Mouse (Mus musculus) adrenal gland, postnatal 10 days (tissue): ENCODE data around the gene Slc7a7. TPM values are rescaled to one million over a fixed set of nuclear protein-coding genes. Genes with fewer than 3 reads are reported as not detected.
A peak's percentile ranks its signal among the peaks of the same experiment; 100 is the strongest.

ENCODE experiments used
- DNase-seq: peaks from one replicate; pipeline ENCODE4 v3.0.0; 2021; ENCODE audit warnings: mixed read lengths
- total RNA-seq, 2 experiments: library from RNA; stranded (reverse); gene quantifications; 2 replicates each; pipeline ENCODE4 v1.2.3; 2021

The Slc7a7 gene
- total RNA-seq, 2 experiments from 2014 or later, result 6.2 to 7.9 TPM

GRCm38 (mm10) chr14:54412629-54413170, 4.9 kb downstream of the Slc7a7 start:
- peak; percentile 78 for DNase-seq

DNA sequence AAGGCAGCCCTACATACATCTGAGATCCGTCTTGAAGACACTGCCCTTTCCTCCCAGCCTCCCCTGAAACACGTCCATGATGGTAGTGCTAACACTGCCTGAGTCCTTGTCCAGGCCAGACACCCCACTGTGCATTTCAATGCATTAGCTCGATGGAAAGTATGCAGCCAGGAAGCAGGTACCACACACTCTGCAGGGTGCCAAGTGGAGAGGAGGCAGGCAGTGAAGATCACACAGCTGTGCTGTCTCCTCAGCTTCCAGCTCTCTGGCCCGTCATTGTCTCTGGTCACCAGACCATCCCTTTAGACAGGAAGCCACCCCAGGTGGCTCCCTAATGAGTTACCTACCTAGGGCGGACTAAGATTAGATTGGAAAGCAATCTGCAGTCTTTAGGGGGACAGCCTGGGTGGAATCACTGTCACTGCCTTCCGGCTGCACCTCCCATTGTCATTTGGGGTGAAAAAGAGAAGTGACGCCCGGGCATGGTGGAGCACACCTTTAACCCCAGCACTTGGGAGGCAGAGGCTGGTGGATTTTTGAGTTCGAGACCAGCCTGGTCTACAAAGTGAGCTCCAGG, 5.5 kb downstream of the Slc7a7 start:
- DNase-seq, result no peak

DNA sequence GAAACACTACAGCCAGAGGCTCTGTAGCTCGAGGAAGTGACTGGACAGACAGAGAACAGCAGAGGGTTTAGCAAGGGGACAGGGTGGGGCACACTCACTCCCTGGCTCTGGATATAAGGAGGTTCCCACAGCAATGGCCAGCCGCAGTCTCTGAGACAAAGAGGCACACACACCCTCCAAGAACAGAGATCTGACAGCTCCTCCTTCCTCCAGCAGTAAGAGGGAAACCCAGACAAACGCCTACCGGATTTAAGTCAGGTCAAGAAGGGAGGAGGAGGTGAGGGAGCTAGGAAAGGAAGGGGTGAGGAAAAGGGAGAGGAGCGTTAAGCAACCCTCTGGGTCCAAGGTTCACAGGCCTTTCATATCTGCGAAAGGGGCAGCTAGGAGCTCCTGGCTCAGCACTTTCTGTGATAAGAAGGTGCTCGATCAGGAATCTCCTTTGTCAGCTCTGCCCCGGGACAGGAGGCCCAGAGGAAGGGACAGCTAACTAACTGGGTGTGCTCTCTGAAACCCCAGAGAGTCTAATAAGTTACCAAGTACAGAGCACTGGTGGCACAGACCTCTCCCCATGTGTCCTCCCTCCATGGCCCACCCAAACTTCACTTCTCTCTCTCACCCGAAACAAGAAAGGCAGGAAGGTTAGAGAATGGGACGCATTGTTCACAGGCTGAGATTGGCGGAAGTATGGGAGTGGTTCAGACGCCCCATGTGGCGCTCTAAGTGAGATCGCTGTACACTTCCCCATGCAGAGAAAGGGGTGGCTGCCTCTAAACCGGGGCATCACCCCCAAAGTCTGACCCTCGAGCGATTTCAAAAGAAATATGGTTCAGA, 7.4 kb downstream of the Slc7a7 start:
- peak; percentile 25 for DNase-seq

DNA sequence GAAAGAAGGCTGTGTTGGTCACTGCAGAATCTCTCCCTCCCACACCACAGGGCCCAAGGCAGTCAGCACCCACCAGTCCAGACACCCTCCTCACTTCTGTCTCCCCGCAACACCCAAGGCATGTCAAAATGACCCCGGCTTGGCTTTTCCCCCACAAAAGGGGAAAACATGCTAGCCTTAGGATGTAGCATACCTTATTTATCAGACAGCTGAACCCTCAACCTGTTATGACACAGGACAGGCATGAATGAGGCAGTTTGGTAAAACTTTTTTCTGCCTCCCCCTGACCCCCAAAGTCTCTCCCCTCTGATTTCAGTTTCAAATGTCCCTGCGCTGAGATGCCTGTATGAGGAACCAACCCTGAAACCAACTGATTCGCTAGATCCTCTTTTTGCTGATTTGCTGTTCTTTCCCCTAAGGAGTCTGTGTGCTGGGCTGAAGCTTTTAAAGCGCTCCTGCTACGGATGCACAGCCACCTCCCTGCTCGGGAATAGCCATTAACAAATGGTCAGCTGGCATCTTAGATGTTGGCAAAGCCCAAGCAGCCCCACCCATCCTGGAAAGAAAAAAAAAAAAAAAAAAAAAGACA, 8.4 kb downstream of the Slc7a7 start:
- no peak for DNase-seq

GRCm38 (mm10) chr14:54408336-54409056, 9.1 kb downstream of the Slc7a7 start:
- DNase-seq, result no peak

DNA sequence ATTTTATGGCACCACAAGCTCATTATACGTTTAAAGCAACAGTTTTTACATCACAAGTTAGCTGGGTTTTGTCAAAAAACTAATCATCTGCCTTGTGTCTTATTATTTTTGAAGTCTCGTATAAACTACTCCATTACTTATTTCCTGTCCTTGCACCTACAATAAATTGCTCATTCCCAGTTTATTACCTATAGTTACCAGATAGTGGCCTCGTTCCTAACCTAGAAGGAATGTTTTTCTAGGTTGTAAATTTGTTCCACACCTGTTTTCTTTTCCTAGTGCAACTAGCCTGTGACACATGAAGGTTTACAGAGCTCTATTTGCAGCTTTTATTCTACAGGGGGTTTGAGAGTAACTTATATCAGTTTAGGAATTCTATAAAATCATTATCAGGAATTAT, 15.9 kb downstream of the Slc7a7 start:
- DNase-seq, result no peak

DNA sequence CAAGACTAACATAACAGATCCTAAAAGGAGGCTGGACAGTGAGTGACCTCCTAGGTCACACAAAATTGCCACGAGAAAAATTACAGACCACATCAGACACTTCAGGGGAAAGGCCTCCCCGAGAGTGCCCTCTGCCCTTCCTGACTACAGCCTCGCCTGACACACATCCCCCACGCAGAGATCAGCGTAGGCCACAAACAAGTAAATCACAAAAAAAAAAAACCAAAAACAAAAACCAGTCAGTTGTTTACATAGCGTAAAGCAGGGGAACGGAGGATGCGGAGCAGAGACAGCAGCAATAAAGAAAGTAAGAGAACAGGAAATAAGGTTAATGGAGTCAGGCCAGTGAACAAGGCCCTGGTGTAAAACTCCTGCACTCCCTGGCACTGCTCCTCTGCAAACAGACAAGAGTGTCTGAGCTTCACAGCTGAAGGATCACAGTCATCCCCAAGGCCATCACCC, 18.6 kb downstream of the Slc7a7 start:
- no peak for DNase-seq

GRCm38 (mm10) chr14:54398528-54398916, 19.1 kb downstream of the Slc7a7 start:
- no peak for DNase-seq

- DNase-seq, result no peak
Measured at GRCm38 (mm10) chr14:54397872-54398527, 19.6 kb downstream of the Slc7a7 start.

GRCm38 (mm10) chr14:54396685-54397084, 20.9 kb downstream of the Slc7a7 start:
- no peak for DNase-seq

DNA sequence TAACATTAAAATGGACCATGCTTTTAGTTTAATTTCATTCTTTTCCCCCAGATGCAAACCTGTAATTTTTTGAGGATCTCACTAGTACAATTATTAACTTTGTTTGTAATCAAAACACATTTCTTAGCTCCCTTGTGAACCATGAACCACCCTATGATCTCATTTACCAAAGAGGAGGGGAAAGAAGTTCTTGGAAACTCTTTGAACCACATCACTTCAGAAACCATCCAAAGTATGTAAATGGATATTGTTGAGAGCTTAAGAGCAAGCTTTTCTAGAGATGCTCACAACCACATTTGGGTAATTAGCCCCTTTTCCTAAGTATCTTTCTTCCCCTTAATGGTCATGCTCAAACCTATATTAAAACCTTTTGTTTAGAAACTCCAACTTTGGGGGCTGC, 23.3 kb downstream of the Slc7a7 start:
- DNase-seq, result no peak

DNA sequence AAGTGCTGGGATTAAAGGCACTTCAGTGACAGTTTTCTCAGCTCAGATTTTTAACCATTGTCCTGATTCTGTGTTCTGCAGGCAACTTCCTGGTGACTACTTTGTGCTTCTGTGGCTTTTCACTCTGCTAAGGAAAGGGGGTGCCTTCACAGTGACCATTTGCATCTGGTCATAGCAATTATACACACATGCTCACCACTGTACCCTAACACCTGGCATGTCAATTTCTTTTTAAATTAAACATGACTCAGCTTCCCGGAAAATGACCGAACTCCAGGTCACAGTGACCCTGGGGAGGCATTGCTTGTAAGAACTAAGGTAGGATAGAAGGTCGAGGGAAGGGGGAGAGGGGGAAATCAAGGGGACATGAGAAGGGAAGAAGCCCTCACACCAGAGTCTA, 23.8 kb downstream of the Slc7a7 start:
- no peak for DNase-seq

- no peak for DNase-seq
Measured at GRCm38 (mm10) chr14:54390843-54391242, 26.7 kb downstream of the Slc7a7 start.

DNA sequence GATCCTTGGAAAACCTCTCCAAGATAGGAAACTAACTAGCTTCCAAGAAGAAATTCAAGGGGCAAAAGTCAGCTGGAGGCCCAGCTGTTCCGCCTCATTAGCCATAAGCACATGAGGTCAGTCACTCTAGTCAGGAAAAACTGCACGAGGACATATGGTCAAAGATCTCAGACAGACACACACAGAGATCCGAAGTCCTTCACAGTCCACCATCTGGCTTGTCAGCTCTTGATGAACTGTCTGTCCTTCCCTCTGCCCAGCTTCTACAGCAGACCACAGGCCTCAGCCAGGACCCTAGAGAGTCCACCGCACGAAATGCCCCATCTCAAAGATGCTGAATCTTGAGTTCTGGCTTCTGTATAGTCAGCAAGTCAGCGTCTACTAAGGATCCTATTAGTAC, 30.0 kb downstream of the Slc7a7 start:
- no peak for DNase-seq

DNA sequence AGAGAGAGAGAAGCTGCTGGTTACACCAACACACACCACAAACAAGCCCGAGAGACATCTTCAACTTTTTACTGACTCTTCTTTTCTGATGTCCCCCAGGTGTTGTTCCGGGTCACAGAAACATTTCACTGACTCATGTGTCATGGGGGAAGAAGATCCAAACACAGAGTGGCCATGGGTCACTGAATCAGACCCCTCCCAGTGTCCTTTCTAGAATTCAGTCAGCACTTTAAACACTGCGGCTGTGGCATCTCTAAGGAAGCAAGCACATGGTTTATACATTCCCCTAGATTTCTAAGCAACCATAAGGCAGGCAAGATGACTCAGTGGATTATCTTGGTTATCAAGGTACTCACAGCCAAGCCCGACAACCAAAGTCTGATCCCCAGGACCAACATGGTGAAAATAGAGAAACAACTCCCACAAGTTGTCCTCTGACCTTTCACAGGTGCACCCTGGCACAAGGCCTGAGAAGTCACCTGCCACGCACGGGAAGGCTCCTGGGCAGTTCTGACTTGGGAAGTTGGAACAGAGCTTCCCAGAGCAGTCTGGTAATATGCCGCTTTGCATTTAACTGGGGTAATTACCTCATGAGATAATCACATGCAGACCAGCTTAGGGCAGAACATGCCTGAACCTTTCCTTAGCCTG, 31.5 kb downstream of the Slc7a7 start:
- no peak for DNase-seq

DNA sequence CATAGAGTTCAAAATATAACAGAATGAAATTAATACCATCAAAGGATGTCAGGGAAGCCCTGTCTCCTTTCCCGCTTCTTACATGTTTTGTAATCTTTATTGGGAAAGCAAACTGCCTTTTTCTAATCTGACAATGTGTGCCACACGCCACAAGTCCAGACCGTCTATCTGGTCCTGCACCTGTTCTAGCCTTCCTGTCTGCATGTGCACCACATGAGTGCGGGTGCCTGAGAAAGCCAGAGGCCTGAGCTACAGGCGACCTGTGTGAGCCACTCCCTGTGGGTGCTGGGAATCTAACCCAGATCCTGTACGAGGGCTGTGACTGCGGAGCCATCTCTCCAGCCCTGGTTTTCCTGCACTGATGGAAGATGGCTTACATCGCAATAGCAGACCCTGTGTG, 33.2 kb downstream of the Slc7a7 start:
- no peak for DNase-seq

GRCm38 (mm10) chr14:54383355-54383771, 34.2 kb downstream of the Slc7a7 start:
- no peak for DNase-seq

DNA sequence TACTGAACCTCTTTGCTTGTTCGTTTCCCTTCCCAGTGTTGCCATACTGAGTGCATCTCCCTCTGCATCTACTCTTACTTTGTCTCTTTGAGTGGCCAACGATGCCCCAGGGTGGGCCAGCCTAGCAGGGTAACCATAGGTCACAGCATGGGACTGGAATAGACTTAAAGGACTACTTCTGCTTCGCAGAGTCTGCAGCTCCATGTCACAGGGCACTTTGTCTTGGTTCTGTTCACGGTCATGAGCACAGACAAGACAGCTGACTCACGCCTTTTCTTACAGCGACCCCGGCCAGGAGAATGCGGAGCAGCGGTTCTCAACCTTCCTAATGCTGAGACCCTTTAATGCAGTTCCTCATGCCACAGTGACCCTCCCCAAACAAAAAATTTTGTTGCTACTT, 34.9 kb downstream of the Slc7a7 start:
- DNase-seq, result no peak

DNA sequence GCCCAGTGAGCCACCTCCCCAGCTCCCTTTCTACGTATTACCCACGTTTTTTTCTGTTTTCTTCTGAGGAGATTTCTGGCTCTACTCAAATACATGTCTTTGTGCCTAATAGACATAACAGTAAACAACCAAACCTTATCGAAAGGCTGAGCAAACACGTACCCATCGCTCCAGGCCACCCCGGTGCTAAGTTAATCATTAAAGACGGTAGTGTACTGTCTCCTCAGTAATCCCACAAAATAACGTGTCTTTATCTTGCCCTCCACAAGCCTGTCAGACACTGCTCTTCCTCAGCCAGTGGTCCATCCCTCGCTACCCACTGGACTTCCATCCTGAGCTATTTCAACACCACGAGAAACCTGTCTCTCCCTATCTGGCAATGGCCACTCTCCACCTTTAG, 35.8 kb downstream of the Slc7a7 start:
- no peak for DNase-seq

- no peak for DNase-seq
Measured at GRCm38 (mm10) chr14:54380616-54381015, 37.0 kb downstream of the Slc7a7 start.

DNA sequence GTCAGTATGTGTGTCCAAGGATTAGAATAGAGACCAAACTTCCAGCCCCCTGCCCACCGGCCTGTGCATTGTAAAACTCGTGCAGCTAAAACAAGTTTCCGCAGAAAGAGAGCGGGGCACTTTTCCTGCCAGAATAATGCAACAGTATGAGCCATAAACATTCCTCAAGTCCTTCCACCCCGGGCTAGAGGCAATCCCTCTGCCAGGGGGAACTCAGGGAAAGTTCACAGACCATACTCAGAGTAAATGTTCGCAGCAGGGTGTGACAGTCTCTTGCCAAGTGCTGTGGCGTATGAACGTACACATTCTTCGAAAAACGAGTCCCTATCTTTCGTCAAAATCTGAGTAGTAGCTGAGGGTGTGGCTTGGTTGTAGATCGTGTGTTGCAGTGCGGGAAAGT, 38.0 kb downstream of the Slc7a7 start:
- DNase-seq, result no peak

DNA sequence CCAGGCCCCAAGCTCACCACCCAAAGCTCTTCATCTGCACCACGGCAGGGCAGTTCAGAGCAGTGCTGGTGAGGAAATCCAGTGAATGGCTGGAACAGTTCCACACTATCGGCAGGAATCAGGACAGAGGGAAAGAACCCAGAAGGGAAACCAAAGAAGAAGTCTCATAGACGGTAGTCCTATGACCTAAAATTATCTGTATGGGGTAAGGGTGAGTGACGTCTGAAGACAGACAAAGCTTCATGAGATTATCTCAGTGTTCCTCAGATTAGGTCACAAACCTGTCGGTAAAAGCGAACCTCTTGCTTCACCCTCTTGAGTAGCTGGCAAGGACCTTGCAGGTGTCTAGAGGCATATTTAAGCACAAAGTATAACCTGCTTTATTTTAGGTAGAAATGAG, 40.4 kb downstream of the Slc7a7 start:
- DNase-seq, result no peak
